Mouse (Mus musculus) cerebellum, adult 2 months (tissue): Measurements from ENCODE around the gene Ubxn2a.

Experiments used
- CTCF ChIP-seq: fragments of 200-500 bp; IDR thresholded peaks from 2 replicates; pipeline ENCODE4 v1.5.1; 2011; ENCODE audit warnings: low read depth, mild to moderate bottlenecking, control low read depth, low read length, moderate library complexity, borderline replicate concordance; ENCODE audit not compliant: insufficient read depth
- POLR2A ChIP-seq: fragments of 200-500 bp; IDR thresholded peaks from 2 replicates; pipeline ENCODE4 v1.6.1; 2011; ENCODE audit warnings: low read length, control low read depth, borderline replicate concordance; ENCODE audit not compliant: insufficient read depth

DNA sequence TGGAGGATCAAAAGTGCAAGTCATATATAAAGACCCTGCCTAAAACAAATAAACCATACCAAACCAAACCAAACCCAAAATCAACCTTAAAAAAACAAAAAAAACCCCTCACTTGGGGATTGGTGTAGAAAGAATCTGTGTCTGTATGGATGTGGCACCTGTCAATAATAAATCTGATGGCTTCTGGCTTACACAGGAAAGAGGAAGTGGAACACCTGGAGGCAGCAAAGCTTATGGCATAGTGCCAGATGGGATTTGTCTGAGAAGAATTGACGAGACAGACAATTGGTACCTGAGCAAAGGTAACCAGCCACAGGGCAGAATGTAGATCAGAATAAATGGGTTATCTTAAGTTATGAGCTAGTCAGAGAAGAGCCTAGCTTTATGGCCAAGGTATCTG lies 22.4 kb downstream of the Ubxn2a start:
- no peak for TF ChIP-seq CTCF
- TF ChIP-seq POLR2A, result no peak
